Mouse (Mus musculus) heart, adult 2 months (tissue): ENCODE data around the gene Slc2a5. TPM values are rescaled to one million over a fixed set of nuclear protein-coding genes. Genes with fewer than 3 reads are reported as not detected.

Experiments
- DNase-seq, 2 experiments: peaks; one replicate each; pipeline ENCODE4 v3.0.0; 2021
- H3K27ac ChIP-seq: fragments of 200-600 bp; 2 replicates; pipeline ENCODE4 v1.8.1; 2022
- H3K27me3 ChIP-seq: fragments of 200-500 bp; 2 replicates; pipeline ENCODE4 v1.6.1; 2012; ENCODE audit warnings: mild to moderate bottlenecking, low read length, inconsistent platforms, mixed read lengths; ENCODE audit not compliant: control insufficient read depth, insufficient read depth
- H3K36me3 ChIP-seq: fragments of 200-500 bp; 2 replicates; pipeline ENCODE4 v1.6.1; 2012; ENCODE audit warnings: low read length, inconsistent platforms; ENCODE audit not compliant: control insufficient read depth, insufficient read depth
- H3K4me1 ChIP-seq: fragments of 200-500 bp; 2 replicates; pipeline ENCODE4 v1.6.1; 2011; ENCODE audit warnings: low read length; ENCODE audit not compliant: control insufficient read depth, insufficient read depth
- H3K4me3 ChIP-seq: fragments of 200-600 bp; 2 replicates; pipeline ENCODE4 v1.8.1; 2022
- H3K79me2 ChIP-seq: fragments of 200-500 bp; replicated peaks from 2 replicates; pipeline ENCODE4 v1.6.1; 2012; ENCODE audit warnings: mild to moderate bottlenecking, inconsistent platforms, low read length, moderate library complexity, mixed read lengths; ENCODE audit not compliant: control insufficient read depth, insufficient read depth
- H3K9ac ChIP-seq: fragments of 200-500 bp; 2 replicates; pipeline ENCODE4 v1.6.1; 2012; ENCODE audit warnings: low read depth, mild to moderate bottlenecking, control low read depth, inconsistent platforms, low read length, mixed read lengths
- CTCF ChIP-seq: fragments of 200-600 bp; IDR thresholded peaks from 2 replicates; pipeline ENCODE4 v1.8.1; 2022; ENCODE audit warnings: antibody characterized with exemption, mild to moderate bottlenecking, moderate library complexity
- EP300 ChIP-seq: fragments of 200-500 bp; IDR thresholded peaks from 2 replicates; pipeline ENCODE4 v1.6.1; 2011; ENCODE audit warnings: low read depth, low read length, control low read depth; ENCODE audit not compliant: insufficient read depth
- POLR2A ChIP-seq: fragments of 200-500 bp; IDR thresholded peaks from 2 replicates; pipeline ENCODE4 v1.6.1; 2011; ENCODE audit warnings: mild to moderate bottlenecking, low read depth, low read length, control low read depth; ENCODE audit not compliant: insufficient read depth
- WGBS: fragments of 180-500 bp; shearing (Covaris S2); methylation state at CpG from one replicate; pipeline ENCODE4 v1.1.7; 2018; 5-methylcytosine and 5-hydroxymethylcytosine counted together
- intact Hi-C: fragments of 180-260 bp; cut with DNase I; formaldehyde crosslinking; loops from one replicate; pipeline ENCODE4 v1.15.1; 2025
- polyA plus RNA-seq: library from polyadenylated mRNA; depleted of rRNA; stranded (reverse); fragments of >200 nt; gene quantifications from 2 replicates; pipeline ENCODE4 v1.2.3, GENCODE M21; 2012
- total RNA-seq, 2 experiments: library from RNA; stranded (reverse); gene quantifications; 2 replicates each; pipeline ENCODE4 v1.2.3; 2021

The Slc2a5 gene
- total and polyA plus RNA-seq, 3 experiments, result 0.09 to 1.8 TPM; not detected in 1

GRCm38 (mm10) chr4:150078646-150079045 is 40.4 kb upstream of the Slc2a5 start:
- intact Hi-C loops, result no loop called here
- H3K4me1 ChIP-seq, result no peaks in the 10 kb centered on the region
- H3K27ac ChIP-seq, result no peak overlapping the region

GRCm38 (mm10) chr4:150079244-150079643 is 39.8 kb upstream of the Slc2a5 start:
- Histone ChIP-seq H3K36me3 (no peaks in the 10 kb centered on the region), H3K9ac (no peak overlapping the region), H3K4me3 (no peak overlapping the region), H3K4me1 (no peaks in the 10 kb centered on the region), H3K79me2 (no peaks in the 10 kb centered on the region), H3K27me3 (no peaks in the 10 kb centered on the region), H3K27ac (no peak overlapping the region)
- TF ChIP-seq EP300 (no peak), CTCF (no peak), POLR2A (no peak)
- 50% methylated on average over 7 of the region's 7 CpGs for WGBS
- DNase-seq, result peak in 1 of 2 experiments; percentile 22
- intact Hi-C loops, result no loop called here

More at GRCm38 (mm10) chr4:150078646-150079045, 40.4 kb upstream of the Slc2a5 start:
- TF ChIP-seq EP300 (no peak), POLR2A (no peak), CTCF (no peak)
- H3K36me3 ChIP-seq, result no peaks in the 10 kb centered on the region
- 66% methylated on average over 2 of the region's 2 CpGs for WGBS
- H3K9ac ChIP-seq, result no peak overlapping the region
- H3K79me2 ChIP-seq, result no peaks in the 10 kb centered on the region
- no peaks in the 10 kb centered on the region for H3K27me3 ChIP-seq
- no peak for DNase-seq
- no peak overlapping the region for H3K4me3 ChIP-seq

- Histone ChIP-seq H3K4me3 (no peak overlapping the region), H3K27ac (no peak overlapping the region), H3K79me2 (no peaks in the 10 kb centered on the region), H3K9ac (no peak overlapping the region), H3K27me3 (no peaks in the 10 kb centered on the region), H3K4me1 (no peaks in the 10 kb centered on the region), H3K36me3 (no peaks in the 10 kb centered on the region)
- intact Hi-C loops, result no loop called here
- 67% methylated on average over 11 of the region's 11 CpGs for WGBS
- DNase-seq, result no peak
- TF ChIP-seq EP300 (no peak), POLR2A (no peak), CTCF (no peak)
Measured at GRCm38 (mm10) chr4:150080330-150080967, 38.6 kb upstream of the Slc2a5 start.

GRCm38 (mm10) chr4:150085366-150085765 is 33.7 kb upstream of the Slc2a5 start:
- H3K36me3 ChIP-seq, result no peaks in the 10 kb centered on the region
- H3K27ac ChIP-seq, result no peak overlapping the region
- 76% methylated on average over 4 of the region's 4 CpGs for WGBS
- no peak for DNase-seq
- H3K4me3 ChIP-seq, result no peak overlapping the region
- H3K4me1 ChIP-seq, result 0 out of 2 replicates have a peak, but pooled peaks cover 1% of the 10 kb centered on the region
- intact Hi-C loops, result no loop called here
- H3K79me2 ChIP-seq, result no peaks in the 10 kb centered on the region
- no peak overlapping the region for H3K9ac ChIP-seq
- H3K27me3 ChIP-seq, result no peaks in the 10 kb centered on the region
- TF ChIP-seq CTCF (peak; percentile 31), POLR2A (no peak)

- Histone ChIP-seq H3K79me2 (no peaks in the 10 kb centered on the region), H3K4me1 (peaks cover 1% of the 10 kb centered on the region; the same call in 1 of the 2 replicates), H3K27me3 (no peaks in the 10 kb centered on the region), H3K27ac (no peak overlapping the region), H3K9ac (no peak overlapping the region), H3K4me3 (peak overlapping the region; percentile 12; the same call in 1 of the 2 replicates), H3K36me3 (no peaks in the 10 kb centered on the region)
- TF ChIP-seq CTCF, result no peak
- no peak for TF ChIP-seq POLR2A
- TF ChIP-seq EP300, result no peak
- intact Hi-C loops, result no loop called here
- 7% methylated on average over 7 of the region's 7 CpGs for WGBS
- DNase-seq, result no peak
Measured at GRCm38 (mm10) chr4:150086841-150087160, 32.3 kb upstream of the Slc2a5 start.

- H3K27me3 ChIP-seq, result no peaks in the 10 kb centered on the region
- H3K9ac ChIP-seq, result peak within 1 kb of the TSS; percentile 94
- WGBS, result under 1% methylated on average over 55 of the region's 56 CpGs
- TF ChIP-seq POLR2A (peak; percentile 79), CTCF (peak; percentile 65), EP300 (peak; percentile 45; the same call in 1 of the 2 replicates)
- peaks cover 1% of the 10 kb centered on the region; the same call in 1 of the 2 replicates for H3K4me1 ChIP-seq
- intact Hi-C loops, result no loop called here
- no peaks in the 10 kb centered on the region for H3K79me2 ChIP-seq
- H3K27ac ChIP-seq, result peak within 1 kb of the TSS; percentile 94
- DNase-seq, result peak; percentile 94 to 95
- H3K36me3 ChIP-seq, result no peaks in the 10 kb centered on the region
- H3K4me3 ChIP-seq, result peak within 1 kb of the TSS; percentile 65
Measured at GRCm38 (mm10) chr4:150087161-150087889, 31.8 kb upstream of the Slc2a5 start, which contains the start of gene Gpr157. TSS of gene Gpr157 (plus strand) at chr4:150087365.
